Mouse (Mus musculus) MEL (cell line): ENCODE data around the gene Mrps36. TPM values are rescaled to one million over a fixed set of nuclear protein-coding genes. Genes with fewer than 3 reads are reported as not detected.
A peak's percentile ranks its signal among the peaks of the same experiment; 100 is the strongest.

Source experiments
- DNase-seq: peaks from one replicate; pipeline ENCODE4 v3.0.0; 2011; ENCODE audit warnings: low read depth, low spot score
- H3K27ac ChIP-seq: 2 replicates; pipeline ENCODE4 v1.5.1; 2012; ENCODE audit warnings: low read depth, mild to moderate bottlenecking, control low read depth, low read length, moderate library complexity; ENCODE audit not compliant: control insufficient read depth
- H3K27me3 ChIP-seq, 2 experiments: fragments of 150-350 bp in 1 of 2; sonication (generic) in 1 of 2; 2 replicates each; pipeline ENCODE4 v1.6.1; 2012; ENCODE audit warnings: low read length in 2 of 2, mild to moderate bottlenecking in 2 of 2, improper control_type of control experiment in 1 of 2, moderate library complexity in 1 of 2; ENCODE audit not compliant: insufficient read depth in 2 of 2, control insufficient read depth in 1 of 2
- H3K36me3 ChIP-seq, 2 experiments: 2 replicates each; pipeline ENCODE4 v1.6.1; 2012 to 2014; ENCODE audit warnings: low read length in 2 of 2, improper control_type of control experiment in 1 of 2, inconsistent platforms in 1 of 2, mild to moderate bottlenecking in 1 of 2; ENCODE audit not compliant: insufficient read depth in 2 of 2, control insufficient read depth in 1 of 2
- H3K4me1 ChIP-seq, 2 experiments: fragments of 150-350 bp in 1 of 2; sonication (generic) in 1 of 2; 2 replicates each; pipeline ENCODE4 v1.6.1; 2012; ENCODE audit warnings: low read length in 2 of 2, improper control_type of control experiment in 1 of 2, mild to moderate bottlenecking in 1 of 2; ENCODE audit not compliant: insufficient read depth in 2 of 2, control insufficient read depth in 1 of 2
- H3K4me3 ChIP-seq, 2 experiments: fragments of 150-350 bp in 1 of 2; sonication (generic) in 1 of 2; 2 replicates each; pipeline ENCODE4 v1.5.1; 2012; ENCODE audit warnings: low read depth in 2 of 2, low read length in 2 of 2, mild to moderate bottlenecking in 2 of 2, moderate library complexity in 2 of 2, control low read depth in 1 of 2, improper control_type of control experiment in 1 of 2; ENCODE audit not compliant: control insufficient read depth in 1 of 2, insufficient read depth in 1 of 2
- H3K79me2 ChIP-seq: 2 replicates; pipeline ENCODE4 v1.6.1; 2012; ENCODE audit warnings: mild to moderate bottlenecking, low read length, moderate library complexity; ENCODE audit not compliant: control insufficient read depth, poor library complexity, insufficient read depth
- H3K9ac ChIP-seq: 2 replicates; pipeline ENCODE4 v1.6.1; 2012; ENCODE audit warnings: low read depth, mild to moderate bottlenecking, control low read depth, low read length, moderate library complexity; ENCODE audit not compliant: control insufficient read depth, poor library complexity, severe bottlenecking
- H3K9me3 ChIP-seq: fragments of 150-350 bp; sonication (generic); replicated peaks from 2 replicates; pipeline ENCODE4 v1.6.1; 2012; ENCODE audit warnings: mild to moderate bottlenecking, low read length, improper control_type of control experiment, moderate library complexity; ENCODE audit not compliant: insufficient read depth
- BHLHE40 ChIP-seq: IDR thresholded peaks from 2 replicates; pipeline ENCODE4 v1.6.1; 2012; ENCODE audit warnings: low read depth, mild to moderate bottlenecking, inconsistent platforms, low read length, improper control_type of control experiment, borderline replicate concordance
- CHD1 ChIP-seq: IDR thresholded peaks from 2 replicates; pipeline ENCODE4 v1.6.1; 2012; ENCODE audit warnings: low read depth, mild to moderate bottlenecking, inconsistent platforms, low read length, improper control_type of control experiment
- E2F4 ChIP-seq: IDR thresholded peaks from 2 replicates; pipeline ENCODE4 v1.6.1; 2011; ENCODE audit warnings: low read depth, low read length, improper control_type of control experiment, borderline replicate concordance
- ELF1 ChIP-seq: IDR thresholded peaks from 2 replicates; pipeline ENCODE4 v1.6.1; 2014; ENCODE audit warnings: low read depth, mild to moderate bottlenecking, inconsistent platforms, low read length, improper control_type of control experiment, moderate library complexity
- EP300 ChIP-seq, 2 experiments: IDR thresholded peaks; 2 replicates each; pipeline ENCODE4 v1.6.1; 2011; ENCODE audit warnings: improper control_type of control experiment in 2 of 2, low read length in 2 of 2, low read depth in 1 of 2, mild to moderate bottlenecking in 1 of 2
- ETS1 ChIP-seq: IDR thresholded peaks from 2 replicates; pipeline ENCODE4 v1.6.1; 2012; ENCODE audit warnings: low read depth, mild to moderate bottlenecking, inconsistent platforms, low read length, improper control_type of control experiment, moderate library complexity
- GABPA ChIP-seq: IDR thresholded peaks from 2 replicates; pipeline ENCODE4 v1.6.1; 2012; ENCODE audit warnings: low read depth, mild to moderate bottlenecking, inconsistent platforms, low read length, improper control_type of control experiment, moderate library complexity
- GATA1 ChIP-seq: IDR thresholded peaks from 2 replicates; pipeline ENCODE4 v1.6.1; 2011; ENCODE audit warnings: low read depth, low read length, improper control_type of control experiment
- HCFC1 ChIP-seq: IDR thresholded peaks from 2 replicates; pipeline ENCODE4 v1.6.1; 2012; ENCODE audit warnings: low read depth, mild to moderate bottlenecking, inconsistent platforms, low read length, improper control_type of control experiment, moderate library complexity
- JUND ChIP-seq: IDR thresholded peaks from 2 replicates; pipeline ENCODE4 v1.6.1; 2011; ENCODE audit warnings: low read depth, mild to moderate bottlenecking, improper control_type of control experiment, low read length
- KAT2A ChIP-seq: conservative IDR thresholded peaks from 2 replicates; pipeline ENCODE4 v1.6.1; 2012; ENCODE audit warnings: low read depth, low read length, improper control_type of control experiment, inconsistent platforms
- MAFK ChIP-seq: IDR thresholded peaks from 2 replicates; pipeline ENCODE4 v1.6.1; 2011; ENCODE audit warnings: low read depth, mild to moderate bottlenecking, low read length, improper control_type of control experiment, borderline replicate concordance
- MAX ChIP-seq: IDR thresholded peaks from 2 replicates; pipeline ENCODE4 v1.6.1; 2011; ENCODE audit warnings: low read length, improper control_type of control experiment
- MEF2A ChIP-seq: IDR thresholded peaks from 2 replicates; pipeline ENCODE4 v1.6.1; 2014; ENCODE audit warnings: low read depth, mild to moderate bottlenecking, inconsistent platforms, low read length, improper control_type of control experiment; ENCODE audit not compliant: poor library complexity, insufficient replicate concordance, severe bottlenecking; ENCODE audit errors: extremely low read depth
- MXI1 ChIP-seq: IDR thresholded peaks from 2 replicates; pipeline ENCODE4 v1.6.1; 2011; ENCODE audit warnings: mild to moderate bottlenecking, low read depth, low read length, improper control_type of control experiment
- MYB ChIP-seq: IDR thresholded peaks from 2 replicates; pipeline ENCODE4 v1.6.1; 2011; ENCODE audit warnings: mild to moderate bottlenecking, low read depth, low read length, improper control_type of control experiment
- MYC ChIP-seq: IDR thresholded peaks from 2 replicates; pipeline ENCODE4 v1.6.1; 2011; ENCODE audit warnings: low read depth, mild to moderate bottlenecking, low read length, improper control_type of control experiment, moderate library complexity
- NELFE ChIP-seq: IDR thresholded peaks from 2 replicates; pipeline ENCODE4 v1.6.1; 2011; ENCODE audit warnings: low read depth, low read length, improper control_type of control experiment
- NRF1 ChIP-seq: IDR thresholded peaks from 2 replicates; pipeline ENCODE4 v1.6.1; 2014; ENCODE audit warnings: low read depth, mild to moderate bottlenecking, inconsistent platforms, low read length, improper control_type of control experiment, moderate library complexity; ENCODE audit not compliant: poor library complexity, insufficient read depth, severe bottlenecking
- POLR2A ChIP-seq, 2 experiments: IDR thresholded peaks; 2 replicates each; pipeline ENCODE4 v1.6.1; 2011 to 2012; ENCODE audit warnings: low read length in 2 of 2, mild to moderate bottlenecking in 2 of 2, control low read depth in 1 of 2, improper control_type of control experiment in 1 of 2, low read depth in 1 of 2, moderate library complexity in 1 of 2; ENCODE audit not compliant: control insufficient read depth in 1 of 2, insufficient read depth in 1 of 2, poor library complexity in 1 of 2
- POLR2AphosphoS2 ChIP-seq: IDR thresholded peaks from 2 replicates; pipeline ENCODE4 v1.6.1; 2011; ENCODE audit warnings: low read length, improper control_type of control experiment
- POLR2AphosphoS5 ChIP-seq: IDR thresholded peaks from 2 replicates; pipeline ENCODE4 v1.6.1; 2012; ENCODE audit warnings: low read depth, borderline replicate concordance, mild to moderate bottlenecking, inconsistent platforms, low read length, moderate library complexity, mixed read lengths
- RAD21 ChIP-seq: IDR thresholded peaks from 2 replicates; pipeline ENCODE4 v1.6.1; 2011; ENCODE audit warnings: mild to moderate bottlenecking, low read depth, low read length, improper control_type of control experiment
- RCOR1 ChIP-seq: IDR thresholded peaks from 2 replicates; pipeline ENCODE4 v1.6.1; 2012; ENCODE audit warnings: low read depth, mild to moderate bottlenecking, inconsistent platforms, low read length, improper control_type of control experiment
- SIN3A ChIP-seq: IDR thresholded peaks from 2 replicates; pipeline ENCODE4 v1.6.1; 2012; ENCODE audit warnings: low read length, improper control_type of control experiment, inconsistent platforms
- SMC3 ChIP-seq: IDR thresholded peaks from 2 replicates; pipeline ENCODE4 v1.6.1; 2011; ENCODE audit warnings: low read depth, low read length, improper control_type of control experiment
- TAL1 ChIP-seq: IDR thresholded peaks from 2 replicates; pipeline ENCODE4 v1.6.1; 2012; ENCODE audit warnings: mild to moderate bottlenecking, inconsistent platforms, low read length, moderate library complexity, mixed read lengths
- TBP ChIP-seq: IDR thresholded peaks from 2 replicates; pipeline ENCODE4 v1.8.0; 2011; ENCODE audit warnings: low read depth, low read length, improper control_type of control experiment
- TCF12 ChIP-seq: IDR thresholded peaks from 2 replicates; pipeline ENCODE4 v1.6.1; 2014; ENCODE audit warnings: low read depth, mild to moderate bottlenecking, inconsistent platforms, low read length, improper control_type of control experiment, moderate library complexity
- UBTF ChIP-seq: IDR thresholded peaks from 2 replicates; pipeline ENCODE4 v1.6.1; 2012; ENCODE audit warnings: low read depth, mild to moderate bottlenecking, inconsistent platforms, low read length, improper control_type of control experiment, moderate library complexity, borderline replicate concordance; ENCODE audit not compliant: insufficient read depth
- USF1 ChIP-seq: IDR thresholded peaks from 2 replicates; pipeline ENCODE4 v1.6.1; 2014; ENCODE audit warnings: low read depth, mild to moderate bottlenecking, inconsistent platforms, low read length, improper control_type of control experiment, moderate library complexity
- USF2 ChIP-seq, 2 experiments: IDR thresholded peaks; 2 replicates each; pipeline ENCODE4 v1.6.1; 2011 to 2012; ENCODE audit warnings: improper control_type of control experiment in 2 of 2, low read length in 2 of 2, borderline replicate concordance in 1 of 2, inconsistent platforms in 1 of 2, low read depth in 1 of 2, mild to moderate bottlenecking in 1 of 2; ENCODE audit not compliant: insufficient read depth in 1 of 2
- ZC3H11A ChIP-seq: IDR thresholded peaks from 2 replicates; pipeline ENCODE4 v1.6.1; 2012; ENCODE audit warnings: low read depth, mild to moderate bottlenecking, inconsistent platforms, low read length, improper control_type of control experiment
- ZKSCAN1 ChIP-seq: IDR thresholded peaks from 2 replicates; pipeline ENCODE4 v1.6.1; 2012; ENCODE audit warnings: low read depth, mild to moderate bottlenecking, inconsistent platforms, low read length, improper control_type of control experiment, moderate library complexity
- ZMIZ1 ChIP-seq: IDR thresholded peaks from 2 replicates; pipeline ENCODE4 v1.6.1; 2012; ENCODE audit warnings: low read depth, mild to moderate bottlenecking, inconsistent platforms, low read length, improper control_type of control experiment, moderate library complexity
- ZNF384 ChIP-seq: IDR thresholded peaks from 2 replicates; pipeline ENCODE4 v1.6.1; 2012; ENCODE audit warnings: low read depth, mild to moderate bottlenecking, inconsistent platforms, low read length, improper control_type of control experiment
- polyA plus RNA-seq, 2 experiments: library from polyadenylated mRNA; stranded (reverse) in 1 of 2; unstranded in 1 of 2; fragments of >175 nt in 1 of 2; fragments of >200 nt in 1 of 2; gene quantifications; 2 replicates each; pipeline versions ENCODE4 v1.2.1 to v1.2.4; 2012; ENCODE audit warnings: low replicate concordance in 2 of 2, low read depth in 1 of 2; ENCODE audit not compliant: insufficient read length in 2 of 2, insufficient read depth in 1 of 2, missing spikeins in 1 of 2
- total RNA-seq: library from RNA; depleted of rRNA; stranded (reverse); fragments of 300-350 nt; gene quantifications from 2 replicates; pipeline ENCODE4 v1.2.3, GENCODE M21; 2012

Mrps36 gene
- total and polyA plus RNA-seq, 3 experiments, result 73.1 to 91.1 TPM; not detected in 1

DNA sequence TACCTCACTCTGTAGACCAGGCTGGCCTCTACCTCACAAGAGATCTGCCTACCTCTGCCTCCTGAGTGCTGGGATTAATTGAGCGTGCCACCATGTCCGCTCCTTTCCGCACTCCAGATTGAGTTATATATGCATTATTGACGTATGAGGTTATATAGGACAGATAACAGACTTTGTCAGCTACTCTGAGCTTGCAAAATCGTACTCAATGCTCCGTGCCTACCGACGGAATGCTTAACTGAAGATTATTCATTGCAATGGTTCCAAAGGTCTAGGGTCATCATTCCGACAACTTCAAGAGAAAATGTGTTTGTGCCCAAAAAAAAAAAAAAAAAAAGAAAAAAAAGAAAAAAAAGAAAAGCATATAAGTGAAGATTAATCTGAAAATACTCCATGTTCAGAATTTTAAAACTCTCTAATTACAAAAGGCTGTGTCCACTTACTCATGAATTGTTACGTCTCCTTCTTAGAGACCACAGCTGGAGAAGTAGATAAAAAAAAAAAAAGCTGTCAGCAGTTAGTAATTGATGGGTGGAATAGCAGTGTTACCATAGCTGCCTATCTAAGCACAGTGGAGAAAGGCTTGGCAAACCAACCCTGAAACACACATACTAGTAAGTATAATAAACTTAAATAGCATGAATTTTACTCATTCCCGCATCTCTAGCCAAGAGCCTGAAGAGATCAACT lies 968 bp downstream of the Mrps36 start:
- no peaks in the 10 kb centered on the region for H3K9me3 ChIP-seq
- peaks cover 2 to 22% of the 10 kb centered on the region in 2 experiments; a peak in 3 of 4 replicates for H3K4me1 ChIP-seq
- H3K79me2 ChIP-seq, result peaks cover 17% of the 10 kb centered on the region
- H3K27me3 ChIP-seq, result no peaks in the 10 kb centered on the region
- peaks cover 0 to 20% of the 10 kb centered on the region in 2 experiments; a peak in 2 of 4 replicates for H3K36me3 ChIP-seq
- H3K27ac ChIP-seq, result peak overlapping the region; percentile 77
- DNase-seq, result no peak
- peak overlapping the region; percentile 72 to 80 for H3K4me3 ChIP-seq
- peak overlapping the region; percentile 79 for H3K9ac ChIP-seq
- TF ChIP-seq UBTF, result no peak
- peak; percentile 92 for TF ChIP-seq ETS1
- TF ChIP-seq SIN3A, result peak; percentile 71; the same call in 1 of the 2 replicates
- TF ChIP-seq ZKSCAN1, result no peak
- no peak for TF ChIP-seq MEF2A
- TF ChIP-seq NELFE, result no peak
- no peak for TF ChIP-seq USF1
- no peak for TF ChIP-seq KAT2A
- TF ChIP-seq CHD1, result no peak
- TF ChIP-seq MAFK, result no peak
- no peak for TF ChIP-seq NRF1
- no peak for TF ChIP-seq ZC3H11A
- TF ChIP-seq SMC3, result no peak
- no peak for TF ChIP-seq POLR2AphosphoS5
- TF ChIP-seq ZNF384, result peak; percentile 98
- TF ChIP-seq GABPA, result no peak
- peak; percentile 23; the same call in 1 of the 2 replicates for TF ChIP-seq MYC
- no peak for TF ChIP-seq BHLHE40
- TF ChIP-seq POLR2AphosphoS2, result no peak
- TF ChIP-seq POLR2A (IDR thresholded peaks at IDR 0.05; ENCODE audit: control insufficient read depth in 1 of 2, insufficient read depth in 1 of 2, low read depth in 1 of 2, low read length in 2 of 2, poor library complexity in 1 of 2), result no peak
- no peak for TF ChIP-seq ZMIZ1
- peak; percentile 59 to 73 for TF ChIP-seq EP300 (IDR thresholded peaks at IDR 0.05; ENCODE audit: low read depth in 1 of 2, low read length in 2 of 2)
- TF ChIP-seq TBP, result no peak
- no peak for TF ChIP-seq MAX
- peak; percentile 39; the same call in 1 of the 2 replicates for TF ChIP-seq RCOR1
- no peak for TF ChIP-seq USF2 (IDR thresholded peaks at IDR 0.05; ENCODE audit: borderline replicate concordance in 1 of 2, insufficient read depth in 1 of 2, low read depth in 1 of 2, low read length in 2 of 2)
- peak; percentile 78 for TF ChIP-seq TAL1
- TF ChIP-seq ELF1, result no peak
- no peak for TF ChIP-seq E2F4
- peak; percentile 48; the same call in 1 of the 2 replicates for TF ChIP-seq HCFC1
- no peak for TF ChIP-seq MXI1
- peak; percentile 75 for TF ChIP-seq GATA1
- TF ChIP-seq RAD21, result no peak
- no peak for TF ChIP-seq MYB
- no peak for TF ChIP-seq JUND
- peak; percentile 64 for TF ChIP-seq TCF12
